Mouse (Mus musculus) lung, adult 18-20 months (tissue): ENCODE results near the gene Bcas3.

Source experiments
- DNase-seq, 2 experiments: peaks; one replicate each; pipeline ENCODE4 v3.0.0; 2022; ENCODE audit warnings: mixed read lengths in 2 of 2

Bcas3 gene

DNA sequence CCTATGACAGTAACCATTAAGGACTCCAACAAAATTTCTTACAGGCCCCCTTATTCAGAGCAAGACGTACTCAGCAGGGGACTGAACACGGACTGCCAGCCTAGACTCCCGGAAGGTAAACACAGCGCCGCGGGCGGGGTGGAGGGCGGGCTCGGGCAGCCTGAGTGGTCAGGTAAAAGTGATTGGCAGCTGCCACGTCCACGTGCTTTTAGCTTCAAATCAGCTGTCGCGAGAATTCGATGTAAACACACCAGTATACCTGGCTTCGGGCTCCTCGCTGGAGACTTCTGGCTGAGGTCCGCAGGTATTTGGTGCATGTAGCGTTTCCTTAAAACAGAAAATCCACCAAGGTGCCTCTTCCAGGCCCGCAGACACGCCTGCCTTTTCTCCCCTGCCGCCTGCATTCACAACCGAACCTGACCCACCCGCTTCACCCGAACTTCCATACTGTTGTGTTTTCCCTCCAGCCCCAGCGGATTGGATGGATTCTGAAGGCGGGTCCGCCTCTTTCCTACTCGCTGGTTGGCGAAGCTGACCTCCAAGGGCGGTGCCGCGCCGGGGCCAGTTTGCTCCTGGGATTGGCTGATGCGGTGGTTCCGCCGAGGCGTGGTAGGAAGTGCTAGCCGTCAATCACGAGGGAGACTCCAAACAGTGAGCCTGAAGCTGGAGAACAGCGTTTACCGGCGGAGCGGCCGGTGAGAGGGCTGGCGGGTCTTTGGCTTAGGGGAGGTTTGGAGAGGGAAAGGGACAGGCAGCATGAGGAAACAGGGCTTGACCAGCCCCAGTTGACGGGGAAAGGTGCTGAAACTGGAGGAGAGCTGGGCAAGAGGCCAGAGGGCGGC is at the start of gene Bcas3:
Gene Bcas3 (plus strand): TSS at position 629 of the 842 bp plus-strand sequence.
- DNase-seq: peak; percentile 99 to 100

DNA sequence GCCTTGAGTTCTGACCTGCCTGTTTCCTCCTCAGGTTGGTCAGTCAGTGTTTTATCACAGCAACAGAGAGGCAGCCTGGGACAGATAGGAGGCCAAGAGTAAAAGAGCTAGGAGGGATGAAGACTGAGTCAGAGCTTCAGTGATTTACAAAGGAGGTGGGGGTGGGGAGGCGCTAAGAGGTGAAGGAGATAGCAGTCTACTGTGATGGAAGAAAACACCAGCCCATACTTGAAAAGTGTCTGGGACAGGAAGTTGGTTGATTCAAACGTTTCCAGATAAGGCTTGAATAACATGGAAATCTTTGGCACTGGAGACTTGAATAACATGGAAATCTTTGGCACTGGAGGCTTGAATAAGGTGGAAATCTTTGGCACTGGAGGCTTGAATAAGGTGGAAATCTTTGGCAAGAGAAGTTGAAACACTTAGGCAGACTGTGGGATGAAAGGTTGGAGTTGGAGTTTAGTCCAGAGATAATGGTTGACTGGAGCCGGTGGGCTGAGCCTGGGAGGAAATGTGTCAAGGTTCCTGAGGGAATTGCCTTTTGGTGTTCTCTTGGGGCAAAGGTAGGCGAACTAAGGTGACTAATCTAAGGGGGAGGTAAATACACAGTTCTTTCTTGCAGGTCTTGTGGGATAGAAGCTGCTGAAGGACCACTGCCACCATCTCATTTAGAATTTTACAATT is 46.2 kb upstream of the Bcas3 start:
- no peak for DNase-seq

DNA sequence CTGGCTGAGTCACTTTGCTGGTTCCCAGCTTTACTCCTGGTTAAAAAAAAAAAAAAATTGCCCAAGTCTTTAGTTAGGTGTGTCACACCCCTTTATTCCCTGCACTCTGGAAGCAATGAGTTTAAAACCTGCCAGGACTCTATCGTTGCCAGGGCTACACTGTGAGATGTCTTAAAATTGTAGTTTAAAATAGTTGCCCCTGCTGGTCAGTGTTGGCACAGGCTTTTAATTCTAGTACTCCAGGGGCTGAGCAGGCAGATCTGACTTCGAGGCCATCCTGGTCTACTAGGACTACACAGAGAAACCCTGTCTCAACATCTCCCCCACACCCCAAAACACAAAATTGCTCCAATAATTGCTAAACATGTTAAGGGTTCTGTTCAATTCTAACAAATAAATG is 44.2 kb upstream of the Bcas3 start:
- no peak for DNase-seq

DNA sequence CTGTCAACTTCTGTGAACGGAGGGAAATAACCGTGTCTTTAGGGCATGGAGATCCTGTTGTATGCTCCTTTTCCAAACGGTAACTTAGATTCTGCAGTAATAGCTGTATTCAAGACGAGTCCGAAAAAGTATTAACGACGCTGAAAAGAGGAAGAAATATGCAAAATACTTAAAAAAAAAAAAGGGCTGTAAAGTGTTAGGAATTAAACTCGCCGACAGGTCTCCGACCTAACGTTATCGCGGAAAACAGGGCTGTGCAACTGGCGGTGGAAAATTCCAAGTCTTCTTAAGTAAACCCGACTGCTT is 42.6 kb upstream of the Bcas3 start:
- DNase-seq: no peak

DNA sequence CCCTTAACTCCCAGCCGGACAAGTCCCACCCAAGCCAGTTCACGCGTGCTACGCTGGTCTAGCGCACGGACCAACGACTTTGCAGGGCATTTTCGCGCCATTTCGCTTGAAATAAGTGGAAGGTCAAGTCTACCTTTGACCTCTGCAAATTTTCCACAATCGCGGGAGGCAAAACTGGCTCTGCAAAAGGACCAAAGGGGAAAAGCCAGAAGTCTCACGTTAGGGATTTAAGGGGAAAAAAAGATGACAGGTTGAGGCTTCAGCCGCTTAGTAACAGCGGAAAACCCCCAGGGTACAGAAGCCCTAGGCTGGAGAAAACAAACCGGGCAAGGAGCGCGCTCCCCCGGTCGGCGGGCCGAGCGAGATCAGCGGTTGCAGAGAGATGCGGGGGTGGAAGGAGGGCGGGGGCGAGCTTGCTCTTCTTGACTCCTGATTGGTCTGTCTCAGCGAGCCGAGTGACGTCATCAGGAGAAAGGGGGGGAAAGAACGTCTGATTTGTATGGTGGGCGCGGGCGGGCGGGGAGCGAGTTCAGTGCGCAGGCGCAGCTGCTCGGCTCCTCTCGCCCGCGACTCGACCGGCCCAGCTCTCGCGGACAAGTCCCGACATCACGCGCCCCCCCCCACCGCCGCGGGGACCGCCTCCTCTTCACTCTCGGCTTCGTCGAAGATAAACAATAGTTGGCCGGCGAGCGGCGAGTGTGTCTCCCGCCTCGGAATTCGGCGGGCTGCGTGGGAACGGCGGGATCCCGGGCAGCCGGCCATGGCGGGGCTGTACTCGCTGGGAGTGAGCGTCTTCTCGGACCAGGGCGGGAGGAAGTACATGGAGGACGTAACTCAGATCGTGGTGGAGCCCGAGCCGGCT is 42.0 kb upstream of the Bcas3 start, which contains the start of gene Ppm1d:
Gene Ppm1d (plus strand): TSS at position 532 of the 862 bp plus-strand sequence.
- peak; percentile 97 to 98 for DNase-seq

DNA sequence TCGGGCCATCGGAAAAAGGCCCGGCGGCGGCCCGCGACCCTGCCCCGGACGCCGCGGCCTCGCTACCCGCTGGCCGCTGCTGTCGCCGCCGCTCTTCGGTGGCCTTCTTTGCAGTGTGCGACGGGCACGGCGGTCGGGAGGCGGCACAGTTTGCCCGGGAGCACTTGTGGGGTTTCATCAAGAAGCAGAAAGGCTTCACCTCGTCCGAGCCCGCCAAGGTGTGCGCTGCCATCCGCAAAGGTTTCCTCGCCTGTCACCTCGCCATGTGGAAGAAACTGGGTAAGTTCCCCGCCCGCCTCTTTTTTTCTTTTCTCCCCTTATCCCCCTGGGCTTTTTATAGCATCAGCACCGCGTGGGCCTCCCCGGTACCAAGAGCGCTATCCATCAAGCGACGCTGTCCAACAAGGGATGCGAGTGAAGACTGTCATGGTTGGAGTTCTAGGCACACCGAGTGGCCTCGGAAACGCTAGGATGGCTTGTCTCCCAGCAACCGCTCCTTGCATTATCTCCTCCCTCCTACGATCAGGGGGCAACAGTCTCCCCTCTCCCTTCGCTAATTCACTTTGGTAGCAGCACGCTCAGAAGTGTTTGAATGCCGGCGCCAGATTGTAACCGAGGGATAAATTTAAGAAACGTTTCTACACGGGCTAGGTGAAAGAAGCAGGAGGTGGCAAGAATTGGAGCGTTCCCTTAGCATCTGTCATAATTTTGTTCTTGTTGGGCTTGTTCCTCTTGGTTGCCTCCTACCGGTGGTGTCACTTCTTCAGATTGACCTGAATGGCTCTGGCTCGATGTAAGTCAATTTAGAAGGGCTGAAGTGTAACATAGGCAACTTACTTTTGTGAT is 41.1 kb upstream of the Bcas3 start:
- peak; percentile 48 to 50 for DNase-seq

DNA sequence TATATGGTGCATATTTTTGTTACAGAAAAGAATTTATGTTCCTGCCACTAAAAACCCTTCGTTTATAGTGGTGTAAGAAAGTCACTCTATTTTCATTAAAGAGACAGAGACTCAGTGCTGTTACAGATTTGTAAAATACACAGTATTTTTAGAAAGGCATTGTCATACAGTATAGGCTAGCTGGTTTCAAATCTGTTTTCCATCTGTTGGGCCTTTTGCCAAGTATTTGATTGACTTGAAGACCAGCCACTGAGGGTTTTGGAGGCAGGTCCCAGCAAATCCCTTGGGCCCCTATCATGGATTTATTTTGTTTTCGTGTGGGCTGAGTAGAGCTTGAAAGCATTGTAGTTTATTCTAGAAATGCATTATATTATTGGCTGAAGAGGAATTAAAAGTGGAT is 40.1 kb upstream of the Bcas3 start:
- peak; percentile 47 to 71 for DNase-seq

DNA sequence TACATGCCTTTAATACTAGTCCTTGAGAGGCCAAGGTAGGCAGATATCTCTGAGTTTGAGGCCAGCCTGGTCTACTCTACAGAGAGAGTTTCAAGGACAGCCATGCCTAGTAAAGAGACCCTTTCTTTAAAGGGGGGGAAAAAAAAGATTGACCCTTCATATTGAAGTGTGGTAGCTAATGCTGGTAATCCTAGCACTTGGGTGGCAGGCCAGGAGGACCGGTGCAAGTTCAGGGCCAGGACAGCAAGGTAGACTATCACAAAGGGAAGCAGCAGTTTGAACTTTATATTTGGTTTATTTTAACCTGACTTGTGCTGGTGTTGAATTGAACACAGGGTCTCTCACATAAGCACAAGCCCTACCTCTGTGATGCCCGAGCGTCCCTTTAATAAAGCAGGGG is 39.6 kb upstream of the Bcas3 start:
- DNase-seq: no peak

DNA sequence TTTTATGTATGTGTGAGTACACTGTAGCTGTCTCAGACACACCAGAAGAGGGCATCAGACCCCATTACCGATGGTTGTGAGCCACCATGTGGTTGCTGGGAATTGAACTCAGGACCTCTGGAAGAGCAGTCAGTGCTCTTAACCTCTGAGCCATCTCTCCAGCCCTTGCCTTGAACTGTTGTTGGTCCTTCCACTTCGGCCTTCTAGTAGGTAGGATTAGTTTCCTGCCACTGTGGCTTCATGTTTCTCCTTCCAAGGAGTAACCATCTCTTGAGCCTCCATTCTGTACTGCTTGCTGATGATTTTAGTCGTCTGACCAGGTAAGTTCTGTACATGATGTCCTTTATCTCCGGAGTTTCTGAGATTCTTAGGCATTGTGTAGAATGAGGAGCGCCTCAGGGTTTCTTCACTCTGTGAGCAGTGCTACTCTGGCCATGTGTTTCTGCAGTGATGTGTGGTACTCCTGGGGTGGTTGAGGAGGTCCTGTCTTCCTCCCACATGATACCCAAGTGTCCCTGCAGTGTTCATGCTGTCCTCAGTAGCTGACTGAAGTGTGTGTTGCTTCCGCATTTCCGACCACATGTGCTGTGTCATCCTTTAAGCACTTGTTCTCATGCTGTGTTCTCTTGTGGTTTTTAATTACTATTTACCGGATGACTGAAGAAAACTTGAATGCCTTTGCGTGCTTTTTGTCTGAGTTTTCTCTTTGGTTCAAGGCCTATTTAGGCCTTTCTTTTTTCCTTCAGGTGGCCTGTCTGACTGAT is 29.2 kb upstream of the Bcas3 start:
- peak; percentile 8 to 15 for DNase-seq

DNA sequence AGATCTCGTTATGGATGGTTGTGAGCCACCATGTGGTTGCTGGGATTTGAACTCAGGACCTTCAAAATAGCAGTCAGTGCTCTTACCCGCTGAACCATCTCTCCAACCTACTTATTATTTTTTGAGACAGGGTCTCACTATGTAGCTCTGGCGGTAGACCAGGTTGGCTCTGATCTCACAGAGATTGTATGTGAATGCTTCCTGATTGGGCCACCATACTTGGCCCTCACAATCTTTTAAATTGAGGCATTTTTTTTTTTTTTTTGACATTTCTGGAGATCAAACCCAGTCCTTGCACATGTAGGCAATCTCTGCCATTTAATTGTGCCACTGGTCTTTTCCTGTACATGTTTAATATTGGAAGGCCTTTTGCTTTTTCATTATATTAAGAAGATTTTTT is 24.2 kb upstream of the Bcas3 start:
- no peak for DNase-seq

DNA sequence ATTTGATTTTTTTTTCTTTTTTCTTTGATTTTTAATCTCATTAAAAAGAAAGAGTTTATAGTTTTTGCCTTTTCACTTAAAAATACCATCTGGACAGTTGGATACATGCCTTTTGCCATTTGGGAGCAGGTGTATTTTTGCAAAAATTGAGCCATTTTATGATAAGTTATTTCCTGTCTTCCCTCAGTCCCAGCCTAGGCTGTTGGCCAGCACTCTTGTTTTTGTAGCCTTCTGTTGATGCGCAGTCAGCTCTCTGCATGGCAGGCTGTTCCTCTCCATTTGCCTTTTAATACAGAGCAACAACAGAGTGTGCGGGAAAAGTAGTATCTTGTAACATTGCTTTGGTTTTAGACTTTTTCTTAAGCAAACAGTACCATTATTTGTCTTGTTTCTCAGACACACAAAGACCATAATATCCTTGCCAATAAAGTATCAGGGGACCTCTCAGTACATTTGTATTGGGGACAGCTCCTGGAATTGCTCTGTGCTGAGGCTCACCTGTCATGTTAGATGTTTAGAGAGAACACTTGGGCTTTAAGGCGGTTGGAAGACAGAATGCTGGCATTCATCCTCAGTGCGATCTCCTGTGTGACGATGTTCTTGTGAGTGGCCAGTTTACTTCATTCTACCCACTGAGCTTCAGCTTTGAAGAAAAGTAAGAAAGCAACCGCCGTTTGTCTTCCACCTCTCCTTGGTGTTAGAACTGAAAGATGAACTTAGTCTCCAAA is 23.6 kb upstream of the Bcas3 start:
- DNase-seq: peak in 1 of 2 experiments; percentile 5

DNA sequence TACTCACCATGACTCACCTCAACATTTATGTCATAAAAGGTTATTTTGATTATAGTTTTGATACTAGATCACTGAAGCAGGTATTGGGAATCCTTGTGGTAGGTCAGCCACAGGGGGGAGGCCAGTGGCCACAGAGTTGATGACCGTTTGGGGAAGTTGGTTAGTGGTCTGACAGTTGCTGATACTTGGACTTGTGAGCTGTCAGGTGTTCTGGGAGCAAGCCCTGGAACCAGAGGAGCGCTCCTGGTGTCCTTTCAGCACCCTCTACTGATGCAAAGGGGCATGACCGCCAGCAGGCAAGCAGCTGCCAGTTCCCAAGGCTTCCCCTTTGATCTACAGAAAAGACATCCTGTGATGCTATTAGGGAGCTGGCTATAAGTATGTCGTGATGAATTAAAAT is 18.2 kb upstream of the Bcas3 start:
- DNase-seq: peak; percentile 37 to 43

DNA sequence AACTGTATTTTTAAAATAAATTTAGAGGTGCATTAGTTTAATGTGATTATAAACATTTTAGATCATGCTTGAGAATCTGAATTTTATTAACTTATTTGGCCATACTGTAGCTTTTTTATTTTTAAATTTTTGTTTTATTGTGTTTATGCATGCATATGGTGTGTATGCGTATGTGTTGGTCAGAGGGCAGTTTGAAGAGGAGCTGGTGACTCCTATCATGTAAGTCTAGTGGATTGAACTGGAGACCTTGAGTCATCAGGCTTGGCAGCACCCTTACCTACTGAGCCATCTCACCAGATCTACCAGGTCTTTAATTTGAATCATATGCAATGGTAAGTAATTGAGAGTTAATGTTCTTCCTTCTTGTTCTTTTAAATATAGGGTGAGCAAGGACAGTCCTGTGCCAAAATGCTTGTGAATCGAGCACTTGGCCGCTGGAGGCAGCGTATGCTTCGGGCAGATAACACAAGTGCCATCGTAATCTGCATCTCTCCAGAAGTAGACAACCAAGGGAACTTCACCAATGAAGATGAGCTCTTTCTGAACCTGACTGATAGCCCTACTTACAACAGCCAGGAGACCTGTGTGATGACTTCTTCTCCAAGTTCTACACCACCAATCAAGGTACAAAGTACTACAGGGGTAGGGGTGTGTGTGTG is 13.7 kb upstream of the Bcas3 start:
- DNase-seq: no peak

DNA sequence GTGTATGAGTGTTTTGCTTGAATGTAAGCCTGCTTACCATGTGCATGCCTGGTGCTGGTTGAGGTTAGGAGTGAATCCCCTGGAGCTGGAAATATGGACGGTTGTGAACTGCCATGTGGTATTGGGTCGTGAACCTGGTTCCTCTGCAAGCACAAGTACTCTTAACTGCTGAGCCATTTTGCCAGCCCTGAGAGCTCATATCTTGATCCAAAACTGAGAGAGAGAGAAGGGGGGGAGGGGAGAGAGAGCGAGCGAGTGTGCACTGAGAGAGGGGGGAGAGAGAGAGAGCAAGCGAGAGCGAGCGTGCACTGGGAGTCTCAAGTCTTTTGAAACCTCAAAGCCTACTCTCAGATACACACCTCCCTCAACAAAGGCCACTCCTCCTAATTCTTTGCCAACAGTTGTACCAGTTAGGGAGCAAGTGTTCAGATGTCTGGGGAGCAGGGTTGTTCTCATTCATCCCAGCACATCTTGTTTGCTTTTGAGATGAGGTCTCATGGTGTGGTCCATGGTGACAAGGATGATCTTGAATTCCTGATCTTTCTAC is 12.8 kb upstream of the Bcas3 start:
- no peak for DNase-seq

DNA sequence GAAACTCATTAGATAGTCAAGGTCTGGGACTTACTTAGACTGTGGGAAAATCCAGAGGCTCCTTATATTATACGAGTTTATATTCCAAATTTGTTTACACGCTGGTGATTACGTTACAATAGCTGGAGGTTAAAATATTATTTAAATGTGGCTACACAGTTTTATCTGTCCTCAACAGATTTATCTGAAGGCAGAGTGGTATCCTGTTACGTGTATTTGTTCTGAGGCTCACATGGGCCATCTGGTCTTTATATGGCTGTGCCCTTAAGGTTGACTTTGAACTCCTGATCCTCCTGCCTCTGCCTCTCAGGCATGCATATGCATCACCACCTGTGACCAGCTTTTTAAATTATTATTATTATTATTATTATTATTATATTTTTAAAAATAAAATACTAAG is 852 bp downstream of the Bcas3 start:
- no peak for DNase-seq

DNA sequence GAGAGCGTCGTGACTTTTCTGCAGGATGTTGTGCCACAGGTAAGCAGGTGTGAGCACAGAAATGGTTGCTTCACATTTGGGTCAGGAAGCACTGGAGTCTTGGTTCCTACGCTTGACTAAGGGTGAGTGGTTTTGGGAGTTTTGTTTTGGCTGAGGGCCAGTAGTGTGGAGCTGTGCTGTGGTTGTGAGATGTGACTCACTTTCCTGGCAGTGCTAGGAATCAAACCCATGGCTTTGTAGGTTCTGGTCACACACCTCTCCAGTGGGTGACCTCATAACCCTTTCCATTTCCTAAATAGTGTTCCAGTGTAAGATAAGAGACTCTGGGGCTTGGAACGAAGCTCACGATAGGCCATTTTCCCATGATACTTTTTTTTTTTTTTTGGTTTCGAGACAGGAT is 6.7 kb downstream of the Bcas3 start:
- no peak for DNase-seq

DNA sequence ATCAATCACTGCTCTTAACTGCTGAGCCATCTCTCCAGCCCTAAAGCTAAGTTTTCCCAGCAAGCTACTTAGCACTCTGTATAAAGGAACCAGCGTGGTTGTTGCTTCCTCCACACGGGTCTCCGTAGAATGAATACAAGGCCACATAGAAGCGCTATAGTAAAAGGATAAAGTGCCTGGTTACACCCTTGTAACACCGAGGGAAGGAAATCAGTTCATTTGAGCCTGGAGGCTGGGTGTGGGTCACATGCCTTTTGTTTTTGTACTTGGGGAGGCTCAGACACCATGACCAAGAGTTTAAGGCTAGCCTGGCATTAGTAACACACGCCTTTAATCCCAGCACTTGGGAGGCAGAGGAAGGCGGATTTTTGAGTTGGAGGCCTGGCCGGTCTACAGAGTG is 8.7 kb downstream of the Bcas3 start:
- no peak for DNase-seq

DNA sequence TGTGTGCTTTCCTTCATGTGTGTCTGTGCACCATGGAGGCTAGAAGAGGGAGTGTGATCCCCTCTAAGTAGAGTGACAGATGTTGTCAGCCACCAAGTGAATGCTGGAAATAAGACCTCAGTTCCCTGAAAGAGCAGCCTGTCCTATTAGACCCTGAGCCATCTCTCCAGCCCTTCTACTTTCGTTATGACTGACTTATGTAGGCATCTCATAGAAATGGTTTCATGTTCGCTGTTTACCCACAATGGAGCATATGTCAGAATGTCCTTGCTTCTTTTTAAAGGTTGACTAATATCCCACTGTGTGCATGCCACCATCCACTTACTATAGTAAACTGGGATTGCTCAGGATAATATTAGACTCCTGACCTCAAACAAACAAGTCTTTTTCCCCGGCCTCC is 13.2 kb downstream of the Bcas3 start:
- DNase-seq: no peak

DNA sequence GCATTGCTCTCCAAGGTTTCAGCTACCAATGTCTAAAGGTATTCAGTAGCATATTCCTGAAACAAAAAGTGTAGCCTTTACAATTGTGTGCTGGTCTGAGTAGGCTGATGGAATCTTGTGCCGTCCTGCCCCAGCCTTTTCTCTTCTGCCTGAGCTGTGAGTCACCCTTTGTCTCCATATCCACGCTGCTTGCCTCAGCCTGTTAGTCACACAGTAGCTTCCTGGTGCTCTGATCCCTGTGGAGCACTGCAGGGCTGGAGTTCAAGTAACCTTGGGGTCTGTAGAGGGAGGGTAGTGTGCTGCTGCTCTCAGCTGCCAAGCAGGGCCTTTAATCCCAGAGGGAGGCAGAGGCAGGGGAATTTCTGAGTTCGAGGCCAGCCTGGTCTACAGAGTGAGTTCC is 14.9 kb downstream of the Bcas3 start:
- DNase-seq: no peak

DNA sequence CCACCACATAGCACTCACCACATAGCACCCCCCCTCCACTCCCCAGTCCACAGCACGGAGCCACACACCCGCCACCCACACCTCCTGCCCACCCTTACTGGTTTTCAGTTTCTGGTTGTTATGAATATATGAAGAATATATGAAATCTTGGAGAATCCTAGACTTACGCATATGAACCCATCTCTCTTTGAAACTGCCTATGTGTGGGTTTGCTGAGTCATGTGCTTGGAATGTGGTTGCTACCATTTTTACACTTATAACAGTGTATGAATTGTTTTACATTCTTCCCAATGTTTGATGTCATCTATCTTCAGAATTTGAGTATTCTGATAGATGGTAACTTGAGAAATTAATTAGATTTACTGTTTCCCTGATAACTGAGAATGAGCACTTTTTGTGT is 26.1 kb downstream of the Bcas3 start:
- DNase-seq: no peak
